Mouse (Mus musculus): Measurements from ENCODE around the gene Exoc7.

DNA sequence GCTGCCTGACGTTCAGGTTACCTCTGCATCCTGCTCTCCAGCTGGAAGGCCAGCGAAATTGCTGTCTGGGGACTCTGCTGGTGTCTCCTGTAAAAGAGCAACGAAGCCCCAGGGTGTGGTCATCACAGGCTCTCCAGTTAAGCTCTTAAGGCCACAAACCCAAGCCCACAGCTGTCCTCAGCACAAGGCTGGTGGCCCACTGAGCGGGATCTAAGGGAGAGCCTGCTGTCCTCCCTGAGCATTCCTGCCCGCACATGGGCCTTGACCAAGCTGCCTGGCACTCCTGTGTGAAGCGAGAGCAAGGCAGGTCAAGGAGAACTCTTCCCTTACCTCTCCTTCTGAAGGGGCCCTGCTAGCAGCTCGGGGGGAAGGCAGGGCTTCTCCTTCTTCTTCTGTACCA, 40.0 kb upstream of the Exoc7 start:
- TF ChIP-seq EP300 (IDR thresholded peaks at IDR 0.05; ENCODE audit: low read depth) (no peak), CTCF (IDR thresholded peaks at IDR 0.05; ENCODE audit: low read depth) (no peak)

All from heart, postnatal 0 days (tissue).